Mouse (Mus musculus) erythroid progenitor cell, adult 5-6 weeks (primary cell): Measurements from ENCODE around the gene Sema5a. TPM values are rescaled to one million over a fixed set of nuclear protein-coding genes. Genes with fewer than 3 reads are reported as not detected.

ENCODE experiments used
- ATAC-seq: replicated peaks from 2 replicates; pipeline ENCODE4 v1.8.0; 2016; ENCODE audit warnings: moderate number of reproducible peaks, mild to moderate bottlenecking, moderate TSS enrichment, inconsistent platforms; ENCODE audit not compliant: poor library complexity, low FRiP score, severe bottlenecking
- total RNA-seq, 2 experiments: library from RNA; stranded (forward) in 1 of 2; stranded (reverse) in 1 of 2; fragments of 150-400 nt in 1 of 2; fragments of 186-747, 209-891 nt in 1 of 2; gene quantifications; 2 replicates each; pipeline versions ENCODE4 v1.2.3 to v1.2.4; 2015 to 2017; ENCODE audit warnings: low replicate concordance in 2 of 2

Gene Sema5a
- total RNA-seq, 2 experiments from 2014 or later: not detected

DNA sequence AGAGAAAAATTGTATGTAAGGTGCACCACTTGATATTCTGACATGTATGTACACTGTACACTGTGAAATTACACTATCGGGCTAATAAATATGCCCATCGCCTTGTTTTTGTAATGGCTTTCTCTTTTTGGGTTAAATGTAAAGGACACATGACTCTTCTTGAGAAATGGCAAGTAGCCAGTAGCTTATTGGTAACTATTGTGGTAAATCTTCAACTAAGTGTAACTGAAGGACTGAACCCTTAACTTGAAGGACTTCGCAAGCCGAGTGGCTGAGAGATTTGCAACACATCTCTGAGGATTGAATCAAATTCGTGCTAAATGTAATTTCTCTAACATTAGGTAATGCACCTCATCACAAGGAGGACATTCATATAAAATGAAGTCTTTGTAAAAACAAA, 349.1 kb downstream of the Sema5a start:
- ATAC-seq: no peak

GRCm38 (mm10) chr15:32596574-32596973, 352.0 kb downstream of the Sema5a start:
- ATAC-seq: no peak

- no peak for ATAC-seq
Measured at GRCm38 (mm10) chr15:32597189-32597588, 352.6 kb downstream of the Sema5a start.

GRCm38 (mm10) chr15:32607236-32607635, 362.6 kb downstream of the Sema5a start:
- ATAC-seq: no peak

DNA sequence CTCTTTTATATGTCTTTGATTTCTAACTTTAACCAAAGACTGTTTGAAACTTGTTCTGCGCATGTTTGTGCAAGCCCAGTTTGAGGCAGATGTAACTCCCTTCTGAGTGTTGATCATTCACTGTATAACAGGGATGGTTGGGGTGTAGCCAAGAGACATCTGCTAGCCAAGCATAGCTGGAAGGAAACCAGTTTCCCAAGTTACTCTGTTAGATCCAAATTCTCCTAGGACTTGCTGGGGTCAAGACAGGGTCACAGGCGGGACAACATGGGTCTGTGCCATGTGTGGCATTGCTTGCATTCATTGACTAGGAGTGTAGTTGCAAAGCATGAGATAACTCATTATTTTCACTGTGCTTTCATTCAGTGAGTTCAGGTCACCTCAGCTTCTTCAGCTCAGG, 366.2 kb downstream of the Sema5a start:
- no peak for ATAC-seq

DNA sequence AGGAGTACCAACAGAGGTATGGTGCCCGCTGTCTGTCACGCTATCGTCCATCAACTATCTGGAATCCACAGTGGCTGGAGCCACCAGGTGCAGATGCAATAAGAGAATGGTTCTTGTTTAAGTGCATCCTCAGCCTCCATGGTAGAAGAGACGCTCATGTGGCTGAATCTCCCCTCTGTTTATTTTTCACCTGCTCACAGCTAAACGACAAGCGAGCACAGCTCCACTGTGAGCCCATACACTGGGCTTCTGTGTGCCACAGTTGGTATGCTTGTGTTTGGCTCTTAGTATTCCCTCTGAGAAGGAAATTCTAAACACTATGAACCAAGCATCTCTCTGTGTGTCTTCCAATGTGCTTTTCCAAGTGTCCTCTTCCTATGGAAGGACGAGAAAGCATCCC, 366.6 kb downstream of the Sema5a start:
- no peak for ATAC-seq

DNA sequence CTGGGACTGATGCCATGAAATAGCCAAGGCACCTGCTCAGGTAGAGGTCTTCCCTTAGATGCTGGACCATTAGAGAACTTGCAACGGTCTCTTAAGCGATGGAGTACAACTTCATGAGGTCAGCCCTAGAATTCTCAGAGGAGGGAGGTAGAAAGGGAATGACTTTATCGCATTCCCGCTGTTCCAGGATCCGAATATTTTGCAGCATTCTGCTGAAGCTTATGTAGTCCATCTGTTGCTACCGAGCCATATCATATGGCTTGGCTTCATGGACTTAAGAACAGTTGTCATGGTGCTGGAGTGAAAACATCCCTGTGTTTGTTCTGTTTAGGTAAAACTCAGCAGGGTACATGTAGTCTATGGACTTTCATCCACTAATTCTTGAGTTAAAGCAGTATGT, 369.1 kb downstream of the Sema5a start:
- ATAC-seq: no peak

- no peak for ATAC-seq
Measured at GRCm38 (mm10) chr15:32615773-32616172, 371.2 kb downstream of the Sema5a start.

GRCm38 (mm10) chr15:32619199-32619598, 374.6 kb downstream of the Sema5a start:
- ATAC-seq: no peak

DNA sequence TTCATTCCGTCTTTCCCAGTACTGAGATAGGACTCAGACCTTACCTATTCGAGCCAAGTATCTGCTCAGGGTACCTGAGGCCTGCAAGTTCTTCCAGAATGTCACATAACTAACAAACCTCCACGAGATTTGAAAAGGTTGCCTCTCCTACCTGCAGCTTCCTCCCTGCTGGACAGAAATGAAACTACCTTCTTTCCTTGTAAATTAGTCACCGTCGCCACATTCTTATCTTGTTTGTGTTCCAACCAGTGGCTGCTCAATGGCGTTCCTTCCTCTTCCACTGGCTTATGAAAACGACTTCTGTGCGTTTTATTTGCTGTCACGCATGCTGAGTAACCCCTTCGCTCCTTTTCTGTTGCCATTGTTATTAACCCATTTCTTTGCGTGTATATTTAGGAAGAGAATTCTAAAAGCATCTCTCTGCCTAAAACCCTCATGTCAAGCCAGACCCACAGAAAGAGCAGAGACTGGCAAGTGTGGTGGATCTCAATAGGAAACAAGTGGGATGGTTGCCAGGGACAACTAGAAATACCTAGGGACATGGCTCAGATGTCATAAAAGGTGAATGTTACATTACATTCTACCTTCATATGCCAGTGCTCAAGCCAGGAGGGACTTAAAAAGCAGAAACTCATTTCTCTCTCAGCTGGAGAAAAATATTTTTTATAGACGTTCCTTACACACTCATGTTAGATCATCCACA, 378.6 kb downstream of the Sema5a start:
- no peak for ATAC-seq

GRCm38 (mm10) chr15:32624106-32624505, 379.5 kb downstream of the Sema5a start:
- ATAC-seq: no peak

- ATAC-seq: no peak
Measured at GRCm38 (mm10) chr15:32626031-32626430, 381.4 kb downstream of the Sema5a start.

DNA sequence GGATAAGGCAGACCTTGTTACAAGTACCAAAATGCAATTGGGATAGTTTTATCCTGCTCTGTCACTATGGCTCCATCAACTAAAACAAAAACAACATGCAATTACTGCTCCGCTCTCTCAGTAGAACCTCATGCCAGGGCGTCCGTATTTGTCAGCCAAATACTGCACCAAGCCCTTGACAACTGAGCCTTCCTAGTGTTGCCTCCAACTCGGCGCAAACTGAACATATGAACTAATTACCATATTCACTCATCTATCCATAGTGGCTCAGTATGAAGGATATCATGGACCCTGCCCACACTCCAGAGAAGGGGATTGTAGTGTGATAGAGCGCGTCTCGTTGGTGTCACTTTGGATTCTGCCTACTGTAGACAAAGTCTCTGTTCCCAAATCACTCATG, 389.1 kb downstream of the Sema5a start:
- no peak for ATAC-seq

DNA sequence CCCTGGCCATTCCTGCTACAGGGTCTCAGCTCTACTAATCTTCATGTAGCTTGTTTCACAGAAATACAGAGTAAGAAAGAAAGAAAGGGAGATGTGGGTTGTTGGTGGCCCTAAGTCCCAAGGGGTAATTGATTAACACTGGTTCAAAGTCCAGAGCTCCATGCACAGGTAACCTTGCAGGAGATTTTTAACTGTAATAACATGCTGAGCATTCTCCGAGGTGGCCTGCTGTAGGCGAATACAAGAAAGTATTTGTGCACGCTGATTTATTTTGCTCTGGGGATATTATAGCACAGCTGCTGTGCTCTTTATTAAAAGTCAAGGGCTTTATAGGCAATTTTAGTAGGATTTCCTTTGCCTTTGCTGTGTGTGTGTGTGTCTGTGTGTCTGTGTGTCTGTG, 393.3 kb downstream of the Sema5a start:
- ATAC-seq: no peak

DNA sequence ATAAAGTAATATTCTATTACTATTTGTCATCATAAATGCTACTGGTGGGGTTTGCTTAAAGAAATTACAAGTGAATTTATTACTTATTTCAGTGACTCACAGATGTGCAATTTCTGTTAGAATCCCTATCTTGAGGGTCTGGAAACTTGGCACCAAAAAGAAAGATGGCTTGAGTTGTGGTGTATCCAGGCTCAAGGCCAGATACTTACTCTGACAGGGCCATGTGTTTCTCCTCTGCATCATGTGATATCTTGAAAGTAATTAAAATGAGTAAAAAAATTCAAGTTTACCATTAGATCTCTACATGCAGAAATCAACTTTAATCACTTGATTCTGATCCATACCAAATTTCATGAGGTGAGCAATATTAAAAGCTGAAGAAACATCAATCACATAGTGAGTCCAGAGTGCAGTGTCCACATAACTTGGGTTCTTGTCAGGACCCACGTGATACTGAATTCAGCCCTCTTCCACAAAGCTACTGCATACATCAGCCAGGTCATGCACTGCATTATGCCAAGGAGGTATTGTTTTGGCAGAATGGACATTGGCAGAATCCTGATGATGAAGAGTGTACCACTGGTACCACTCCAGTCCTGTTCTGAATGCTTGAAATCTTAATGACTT, 402.6 kb downstream of the Sema5a start:
- no peak for ATAC-seq

GRCm38 (mm10) chr15:32654046-32654445, 409.4 kb downstream of the Sema5a start:
- no peak for ATAC-seq

- ATAC-seq: no peak
Measured at GRCm38 (mm10) chr15:32656017-32656416, 411.4 kb downstream of the Sema5a start.

- no peak for ATAC-seq
Measured at GRCm38 (mm10) chr15:32676446-32676845, 431.8 kb downstream of the Sema5a start.

GRCm38 (mm10) chr15:32685152-32685551, 440.5 kb downstream of the Sema5a start:
- ATAC-seq: no peak

DNA sequence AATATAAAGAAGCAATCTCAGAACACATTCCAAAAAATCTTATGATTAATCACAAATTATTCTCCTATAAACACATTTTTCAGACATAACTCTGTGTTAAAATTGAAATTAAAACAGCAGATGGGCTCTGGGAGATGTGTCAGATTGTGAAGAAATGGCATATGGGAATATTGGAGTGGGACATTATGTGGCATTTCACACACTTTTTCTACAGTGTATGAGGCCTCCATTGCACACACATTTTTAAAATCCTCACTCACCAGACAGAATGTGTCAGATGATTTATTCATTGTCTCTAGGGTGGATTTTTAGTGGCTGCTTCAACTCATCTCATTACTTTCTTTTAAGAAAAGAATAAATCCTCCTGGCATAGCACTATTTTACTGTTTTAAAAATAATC, 446.4 kb downstream of the Sema5a start:
- ATAC-seq: no peak

- no peak for ATAC-seq
Measured at GRCm38 (mm10) chr15:32693006-32693405, 448.4 kb downstream of the Sema5a start.
